Mouse (Mus musculus): ENCODE measurements around the gene Nkx6-2. TPM values are rescaled to one million over a fixed set of nuclear protein-coding genes. Genes with fewer than 3 reads are reported as not detected.

Nkx6-2 gene
- total RNA-seq, 2 experiments from 2014 or later = not detected

DNA sequence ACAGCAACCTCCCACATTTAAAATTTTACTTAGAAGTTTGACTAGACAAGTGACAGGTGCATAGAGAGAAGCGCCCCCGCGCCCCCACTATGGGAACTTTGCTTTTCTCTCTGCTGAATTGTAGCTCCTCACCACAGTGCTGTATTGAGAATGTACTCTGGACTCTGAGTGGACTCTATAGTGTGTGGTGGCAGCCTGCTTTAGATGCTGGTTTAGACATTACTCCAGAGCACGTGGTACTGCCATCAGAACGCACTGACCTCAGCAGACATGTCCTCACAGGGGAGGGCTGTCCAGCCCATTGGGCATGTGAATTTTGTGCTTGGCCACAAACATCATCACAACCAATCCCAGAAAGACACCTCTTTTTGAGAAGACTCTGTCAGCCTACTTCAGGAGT is 11.8 kb downstream of the Nkx6-2 start:
- DNase-seq (ENCODE audit: low spot score in 2 of 2) = no peak

DNA sequence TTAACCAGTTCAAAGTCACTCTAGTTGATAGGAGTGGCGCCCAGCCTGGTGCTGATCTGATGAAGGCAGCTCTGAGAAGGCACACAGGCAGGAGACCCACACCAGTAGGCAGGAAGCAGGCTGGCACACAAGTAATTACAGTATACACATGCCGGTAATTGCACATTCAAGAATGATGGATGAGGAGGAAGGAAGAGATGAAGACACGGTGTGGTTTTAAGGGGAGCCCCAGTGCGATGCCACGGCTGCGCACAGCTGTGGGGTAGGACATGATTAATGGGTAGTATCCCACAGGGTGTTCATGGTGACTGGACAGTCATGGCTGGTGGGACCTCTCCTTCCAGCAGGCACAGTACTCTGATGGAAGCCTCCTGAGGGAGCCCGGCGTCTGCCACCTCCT is 16.1 kb downstream of the Nkx6-2 start:
- DNase-seq (ENCODE audit: low spot score in 2 of 2) = no peak

DNA sequence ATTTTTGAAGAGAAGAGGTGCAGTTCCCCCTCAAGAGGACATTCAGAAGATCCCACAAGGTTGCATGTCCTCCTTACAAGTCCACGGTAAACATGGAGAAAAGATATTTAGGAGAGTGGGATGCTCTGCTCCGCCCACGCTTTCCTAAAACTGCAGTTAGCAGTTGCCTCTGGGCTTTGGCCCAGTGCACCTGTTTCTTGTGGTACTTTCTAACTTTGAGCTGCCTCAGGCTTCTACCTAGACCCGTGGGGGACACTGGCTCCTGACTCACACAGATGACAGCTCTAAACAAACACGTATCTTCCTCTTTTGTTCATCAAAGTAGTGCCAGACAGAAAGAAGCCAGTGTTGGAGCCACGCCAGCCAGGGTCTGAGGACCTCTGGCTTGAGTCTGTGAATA is 16.6 kb downstream of the Nkx6-2 start:
- DNase-seq (ENCODE audit: low spot score in 2 of 2) = no peak

DNA sequence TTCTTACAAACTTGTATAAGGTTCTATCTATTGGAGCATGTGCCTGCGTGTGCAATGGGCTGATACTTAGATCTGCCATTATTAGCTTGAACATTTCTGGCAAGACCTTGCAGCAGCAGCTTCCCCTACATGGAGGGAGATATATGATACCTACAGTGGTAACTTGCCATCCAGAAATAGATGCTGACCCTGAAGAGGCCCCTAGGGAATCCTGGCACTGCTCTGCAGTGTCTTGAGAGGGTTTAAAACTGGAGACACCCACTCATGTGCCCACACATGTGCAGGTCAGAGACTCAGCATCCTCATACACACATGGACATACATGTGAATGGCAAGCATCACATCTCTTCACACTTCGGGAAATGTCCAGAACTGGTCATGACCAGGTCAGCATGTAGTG is 18.4 kb downstream of the Nkx6-2 start:
- DNase-seq (ENCODE audit: low spot score in 2 of 2) = no peak

DNA sequence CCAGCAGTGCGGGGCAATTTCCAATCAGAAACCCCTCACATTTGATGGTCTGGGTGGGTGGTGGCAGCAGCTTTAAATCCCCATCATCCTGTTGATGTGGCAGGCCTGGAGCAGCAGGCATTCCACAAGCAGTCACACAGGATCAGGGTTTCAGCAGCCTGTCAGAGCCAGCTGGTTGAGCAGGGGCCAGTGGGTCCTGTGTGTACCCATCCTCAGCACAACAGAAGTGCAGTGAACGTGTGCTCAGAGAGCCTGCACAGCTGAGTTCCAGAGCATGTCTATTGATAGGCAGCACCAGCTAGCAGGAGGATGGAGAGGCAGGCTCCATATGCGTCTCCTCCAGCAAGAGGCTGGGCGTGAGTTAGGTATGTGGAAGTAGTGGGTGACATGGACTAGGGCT is 19.2 kb downstream of the Nkx6-2 start:
- DNase-seq (ENCODE audit: low spot score in 2 of 2) = no peak

DNA sequence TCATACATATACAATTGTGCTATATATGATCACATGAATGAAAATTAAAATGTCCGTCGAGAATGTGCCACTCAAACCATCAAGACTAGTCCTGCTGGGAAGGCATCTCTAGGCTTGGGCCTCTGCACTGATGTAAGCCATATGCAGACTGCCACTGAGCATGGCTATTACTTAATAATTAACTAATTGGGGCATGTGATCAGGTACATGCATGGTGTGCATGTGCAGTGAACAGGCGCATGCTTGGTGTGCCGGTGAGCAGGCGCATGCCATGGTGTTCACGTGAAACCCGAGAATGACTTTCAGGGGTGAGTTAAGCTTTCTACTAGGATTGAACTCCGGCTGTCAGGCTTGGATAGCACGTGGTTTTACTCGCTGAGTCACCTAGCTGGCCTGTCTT is 22.9 kb downstream of the Nkx6-2 start:
- no peak for DNase-seq (ENCODE audit: low spot score in 2 of 2)

DNA sequence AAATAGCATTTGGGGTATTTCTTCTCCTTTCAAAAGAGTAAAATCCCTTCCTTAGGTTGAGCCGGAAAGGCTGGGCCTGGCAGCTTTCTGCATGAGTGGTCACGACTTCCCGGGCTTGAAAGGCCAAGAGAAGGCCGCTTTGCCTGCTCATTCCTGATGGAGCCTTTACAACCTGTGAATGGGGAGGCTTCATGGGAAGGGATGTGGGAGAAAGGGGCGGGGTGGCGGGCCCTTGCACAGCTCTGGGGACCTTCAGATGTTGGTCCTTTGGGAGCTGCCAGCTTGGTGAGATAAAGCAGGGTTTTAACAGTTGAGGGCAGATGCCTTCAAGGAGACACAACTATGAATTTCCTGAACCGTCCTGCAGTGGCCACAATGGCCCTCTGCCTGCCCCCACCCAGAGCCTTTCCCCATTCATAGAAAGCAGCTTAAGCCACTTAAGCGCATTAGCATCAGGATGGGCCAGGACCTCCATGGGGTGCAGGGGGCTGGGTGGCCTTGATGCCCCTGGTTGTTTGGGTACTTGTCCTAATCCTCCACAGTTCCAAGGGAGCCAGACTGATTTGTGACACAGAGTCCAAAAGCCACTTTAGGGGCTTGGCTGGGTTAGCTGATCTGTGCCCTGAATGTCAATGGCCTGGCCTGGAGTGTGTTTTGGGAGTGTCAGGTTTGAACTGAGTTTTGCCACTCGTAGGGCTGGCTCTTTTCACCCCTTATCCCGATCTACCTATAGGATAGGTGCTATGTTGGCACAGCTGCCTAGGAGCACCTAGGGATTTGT is 25.7 kb downstream of the Nkx6-2 start:
- DNase-seq (ENCODE audit: low spot score in 2 of 2) = no peak

DNA sequence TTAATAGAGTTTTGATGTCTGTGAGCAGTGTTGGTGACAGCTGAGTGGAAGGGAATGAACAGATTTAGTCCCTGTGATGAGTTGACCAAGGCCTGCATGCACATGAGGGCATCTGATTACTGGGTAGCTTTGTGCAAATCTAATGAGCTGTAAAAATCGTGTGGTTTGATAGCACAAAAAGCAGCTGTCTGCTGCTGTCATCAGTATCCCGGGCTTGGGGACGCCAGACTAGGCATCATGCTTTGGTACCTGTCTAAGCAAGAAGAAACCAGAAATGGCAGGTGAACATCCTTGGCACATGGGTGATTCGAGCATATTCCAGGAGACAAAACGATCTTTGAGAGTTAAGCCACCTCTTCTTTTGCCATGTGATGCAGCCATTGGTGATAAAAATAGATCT is 26.3 kb downstream of the Nkx6-2 start:
- DNase-seq (ENCODE audit: low spot score in 2 of 2) = no peak

DNA sequence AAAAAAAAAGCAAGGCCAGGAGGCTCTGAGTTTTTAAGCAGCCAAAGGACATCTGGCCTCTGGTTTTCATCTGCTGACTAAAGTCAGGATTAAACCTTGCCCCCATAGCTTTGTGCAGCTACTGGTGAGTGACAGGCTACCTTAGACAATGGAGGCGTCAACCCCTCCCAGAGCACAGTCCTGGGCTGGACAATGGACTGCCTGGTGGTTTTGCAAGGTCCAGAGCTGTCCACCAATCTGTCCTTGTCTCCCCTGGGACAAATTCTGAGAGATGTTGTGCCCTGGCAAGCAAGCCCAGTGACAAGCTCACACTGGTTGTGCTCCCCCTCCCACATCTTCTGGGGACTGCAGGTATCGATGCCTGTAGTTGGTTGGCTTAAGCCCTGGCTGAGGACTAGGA is 31.1 kb downstream of the Nkx6-2 start:
- no peak for DNase-seq (ENCODE audit: low spot score in 2 of 2)

DNA sequence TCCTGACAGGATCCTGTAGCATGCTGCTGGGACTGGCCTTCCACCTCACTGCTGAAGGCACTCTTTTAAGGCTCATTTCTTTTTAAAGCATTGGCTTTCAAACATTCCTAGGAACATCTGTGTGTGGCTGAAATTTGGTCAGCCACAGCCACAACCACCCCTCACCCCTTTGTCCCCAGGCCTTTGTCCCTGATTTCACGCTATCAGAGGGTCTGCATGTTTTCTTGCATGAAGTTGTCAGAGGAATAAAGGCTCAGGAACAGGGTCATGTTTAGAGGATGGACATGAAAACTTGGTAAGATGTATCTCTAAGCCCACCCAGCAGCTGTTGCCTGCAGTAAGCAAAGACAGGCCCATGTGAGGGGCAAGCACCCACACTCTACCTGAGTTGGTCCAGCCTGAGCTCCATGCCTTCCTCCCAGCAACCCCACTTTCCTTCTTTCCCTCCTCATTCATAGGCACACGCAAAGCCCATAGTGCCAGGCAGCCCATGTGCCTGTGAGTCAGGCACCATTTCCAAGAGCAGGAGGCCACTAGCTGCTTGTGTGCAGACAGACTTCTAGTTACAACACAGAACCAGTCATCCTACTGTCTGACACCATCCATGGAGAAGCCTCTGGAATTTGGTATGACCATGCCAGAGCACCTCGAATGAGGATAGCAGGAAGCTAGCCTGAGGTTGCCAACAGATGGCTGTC is 32.4 kb downstream of the Nkx6-2 start:
- no peak for DNase-seq (ENCODE audit: low spot score in 2 of 2)

DNA sequence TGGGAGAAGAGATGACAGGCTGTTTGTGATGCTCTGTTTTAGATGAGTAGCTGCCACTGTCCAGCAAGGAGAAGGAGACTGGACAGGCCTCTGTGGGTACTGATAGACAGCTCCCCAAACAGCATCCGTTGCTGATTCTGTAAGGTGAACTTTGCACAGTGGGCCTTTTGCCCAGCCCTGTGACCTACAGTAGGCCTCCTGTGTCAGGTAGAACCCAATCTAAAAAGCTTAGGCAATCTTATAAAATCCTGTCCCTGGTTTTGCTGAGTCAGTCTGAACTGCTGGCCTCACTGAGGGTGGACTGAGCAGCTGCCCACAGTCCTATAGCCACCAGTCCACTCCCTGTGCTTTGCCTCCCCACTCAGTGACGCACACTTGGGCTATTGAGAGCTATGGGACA is 35.3 kb downstream of the Nkx6-2 start:
- no peak for DNase-seq (ENCODE audit: low spot score in 2 of 2)

DNA sequence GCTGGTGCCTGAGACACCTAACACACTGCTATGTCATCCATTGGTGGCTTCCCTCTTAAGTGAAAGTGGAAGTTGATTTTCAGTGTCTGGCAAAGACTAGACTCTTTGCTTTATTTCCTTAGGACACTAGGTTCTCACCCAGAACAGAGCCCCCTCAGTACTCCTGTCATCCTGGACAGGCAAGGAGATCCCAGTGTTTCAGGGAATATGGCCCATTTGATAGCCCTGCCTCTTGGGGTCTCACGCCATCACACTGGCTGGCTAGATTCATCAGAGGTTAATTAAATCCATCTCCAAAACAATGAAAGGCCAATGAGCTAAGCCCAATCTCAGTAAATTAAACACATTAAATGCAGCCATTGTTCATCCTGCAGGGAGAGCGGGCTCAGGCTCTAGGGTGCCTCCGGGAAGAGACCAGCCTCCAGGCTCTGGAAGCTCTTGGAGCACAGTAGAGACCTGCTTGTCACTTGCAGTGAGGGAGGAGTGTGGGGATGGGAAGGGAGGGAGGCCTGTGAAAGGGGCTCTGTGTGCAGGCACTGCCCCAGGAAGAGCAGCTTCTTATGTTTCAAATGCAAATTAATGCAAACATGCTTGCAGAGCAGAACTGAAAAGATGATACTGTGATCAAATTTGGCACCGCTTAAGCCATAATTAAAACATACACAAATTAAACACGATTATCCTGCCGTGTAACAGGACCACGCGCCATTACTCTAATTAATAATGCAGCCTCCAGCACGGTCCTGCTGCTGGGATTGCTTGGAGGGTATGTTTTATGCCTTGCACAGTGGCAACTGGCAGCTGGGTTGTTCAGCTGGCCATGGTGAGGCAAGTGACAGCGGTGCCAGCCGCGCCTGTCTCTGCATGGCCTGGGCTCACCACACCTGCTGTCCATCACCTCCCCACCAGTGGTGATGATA is 37.6 kb downstream of the Nkx6-2 start:
- no peak for DNase-seq (ENCODE audit: low spot score in 2 of 2)

DNA sequence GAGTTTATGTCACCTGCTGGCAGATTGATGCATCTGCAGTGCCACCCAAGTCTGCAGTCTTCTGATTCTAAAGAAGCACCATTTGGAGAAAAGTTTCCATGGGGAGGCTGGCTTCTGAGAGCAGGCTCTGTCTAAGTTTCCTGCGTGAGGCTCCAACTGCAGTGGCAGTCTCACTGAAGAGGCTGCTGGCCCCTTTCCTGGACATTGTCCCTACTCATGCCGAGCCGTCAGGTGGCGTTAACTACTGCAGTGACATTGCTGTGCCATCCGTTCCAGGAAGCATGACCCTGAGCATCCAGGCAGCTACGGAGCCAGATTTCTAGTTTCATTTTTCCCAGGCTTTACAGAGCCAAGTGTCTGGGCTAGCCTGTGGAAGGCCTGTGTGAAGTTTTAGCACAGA is 41.2 kb downstream of the Nkx6-2 start:
- no peak for DNase-seq (ENCODE audit: low spot score in 2 of 2)

DNA sequence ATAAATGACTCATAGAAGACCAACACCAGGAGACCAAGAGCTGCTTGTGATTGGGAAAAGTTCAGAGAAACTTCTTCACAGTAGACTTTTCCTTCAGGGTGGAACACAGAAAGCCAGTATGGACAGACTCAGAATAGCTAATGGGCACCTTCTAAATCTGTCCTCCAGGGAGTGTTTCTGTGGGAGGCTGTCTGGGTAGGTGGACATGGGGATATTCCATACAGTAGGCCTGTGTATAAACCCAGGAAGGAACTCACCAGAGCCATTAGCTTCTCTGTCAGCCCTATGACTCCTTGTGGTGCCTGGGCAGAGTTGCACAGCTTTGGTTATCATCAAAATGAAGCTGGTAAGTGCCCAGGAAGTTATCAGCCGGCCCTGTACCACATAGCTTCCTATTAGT is 42.0 kb downstream of the Nkx6-2 start:
- no peak for DNase-seq (ENCODE audit: low spot score in 2 of 2)

DNA sequence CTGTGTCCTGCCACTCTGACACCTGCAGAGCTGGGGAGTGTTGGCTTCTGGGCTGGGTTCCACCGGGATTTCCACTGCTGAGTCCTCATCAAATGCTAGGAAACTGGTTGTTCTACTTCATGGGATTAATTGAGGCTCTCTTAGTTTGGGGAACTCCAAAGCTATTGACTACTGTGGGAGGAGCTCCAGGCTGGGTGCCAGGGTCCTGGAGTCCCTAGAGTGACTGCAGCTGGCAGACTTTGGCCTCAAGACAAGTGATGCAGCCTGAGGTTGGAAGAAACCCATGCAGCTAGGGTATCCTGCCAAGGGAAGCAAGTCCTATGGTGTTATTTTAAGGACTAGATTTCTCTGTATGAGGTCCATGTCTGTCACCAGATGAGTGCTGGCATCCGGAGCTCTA is 44.1 kb downstream of the Nkx6-2 start:
- no peak for DNase-seq (ENCODE audit: low spot score in 2 of 2)

DNA sequence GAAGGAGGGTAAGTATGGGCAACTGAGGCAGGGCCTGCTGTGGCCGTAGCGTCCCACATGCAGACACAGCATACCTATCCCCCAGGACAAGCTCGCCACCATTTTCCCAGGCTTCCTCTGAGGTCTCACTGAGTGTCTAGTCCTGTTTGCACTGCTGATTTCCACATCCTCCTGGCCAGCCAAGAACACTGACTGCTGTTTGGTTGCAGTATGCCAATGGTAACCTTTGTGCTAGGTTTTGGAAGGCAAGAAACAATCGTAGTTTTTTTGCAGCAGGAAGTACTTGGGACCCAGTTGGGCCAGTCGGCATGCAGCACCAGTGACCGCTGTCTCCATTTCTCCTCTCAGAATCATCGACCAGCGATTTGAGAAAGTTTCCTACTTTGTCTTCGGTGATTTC is 44.8 kb downstream of the Nkx6-2 start:
- no peak for DNase-seq (ENCODE audit: low spot score in 2 of 2)

DNA sequence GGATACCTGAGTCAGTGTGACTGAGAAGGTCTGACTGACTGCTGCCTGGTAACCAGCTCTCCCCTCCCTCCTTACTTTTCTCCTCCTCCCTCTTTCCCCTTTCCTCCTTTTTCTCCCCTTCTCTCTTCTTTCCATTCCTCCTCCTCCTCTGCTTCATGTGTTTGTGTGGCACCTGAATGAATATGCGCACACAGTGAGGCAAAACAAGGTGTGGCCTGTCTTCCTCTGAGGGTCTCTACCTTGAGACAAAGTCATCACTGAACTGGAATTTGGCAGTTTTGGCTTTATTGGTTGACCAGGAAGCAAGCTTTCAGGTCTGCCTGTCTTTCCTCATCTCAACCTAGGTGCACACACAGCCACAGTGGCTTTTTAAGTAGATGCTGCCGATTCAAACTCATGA is 45.8 kb downstream of the Nkx6-2 start:
- DNase-seq (ENCODE audit: low spot score in 2 of 2) = no peak

DNA sequence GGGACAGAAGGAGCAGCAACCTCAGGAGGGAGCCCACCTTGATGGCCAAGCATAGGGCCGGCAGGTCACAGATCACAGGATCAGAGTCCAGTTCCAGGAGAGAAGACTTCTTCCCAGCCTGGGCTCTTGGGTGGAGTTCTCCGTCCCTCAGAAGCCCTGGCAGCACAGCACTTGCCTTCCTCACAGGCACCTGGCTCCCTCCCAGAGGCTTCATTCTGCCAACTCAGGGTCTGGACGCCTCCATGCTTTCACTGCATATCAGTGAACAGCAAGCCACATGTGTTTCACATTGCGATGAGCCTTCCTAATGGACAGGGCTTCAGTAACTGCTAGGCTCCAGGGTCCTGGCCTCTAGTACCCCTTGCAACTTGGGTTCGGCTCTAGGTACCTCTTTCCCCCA is 46.3 kb downstream of the Nkx6-2 start:
- no peak for DNase-seq (ENCODE audit: low spot score in 2 of 2)

DNA sequence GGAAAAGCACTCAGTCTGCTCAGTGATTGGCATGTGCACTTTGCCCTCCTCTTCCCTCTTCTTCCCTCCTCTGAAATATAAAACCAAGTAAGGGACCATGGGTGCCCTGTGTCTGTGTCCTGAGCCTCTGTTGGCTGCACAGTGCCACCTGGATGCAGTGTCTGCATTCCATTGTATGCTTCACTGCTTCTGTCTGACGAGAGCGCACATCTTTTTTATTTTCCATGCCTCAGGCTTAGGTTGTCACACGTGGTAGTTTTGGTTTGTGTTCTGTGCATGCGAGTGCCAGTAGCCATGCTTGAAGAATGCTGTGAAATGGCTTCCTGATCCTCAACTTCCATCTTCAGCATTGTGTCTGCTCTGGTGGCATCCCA is 51.2 kb downstream of the Nkx6-2 start:
- DNase-seq (ENCODE audit: low spot score in 2 of 2) = no peak

DNA sequence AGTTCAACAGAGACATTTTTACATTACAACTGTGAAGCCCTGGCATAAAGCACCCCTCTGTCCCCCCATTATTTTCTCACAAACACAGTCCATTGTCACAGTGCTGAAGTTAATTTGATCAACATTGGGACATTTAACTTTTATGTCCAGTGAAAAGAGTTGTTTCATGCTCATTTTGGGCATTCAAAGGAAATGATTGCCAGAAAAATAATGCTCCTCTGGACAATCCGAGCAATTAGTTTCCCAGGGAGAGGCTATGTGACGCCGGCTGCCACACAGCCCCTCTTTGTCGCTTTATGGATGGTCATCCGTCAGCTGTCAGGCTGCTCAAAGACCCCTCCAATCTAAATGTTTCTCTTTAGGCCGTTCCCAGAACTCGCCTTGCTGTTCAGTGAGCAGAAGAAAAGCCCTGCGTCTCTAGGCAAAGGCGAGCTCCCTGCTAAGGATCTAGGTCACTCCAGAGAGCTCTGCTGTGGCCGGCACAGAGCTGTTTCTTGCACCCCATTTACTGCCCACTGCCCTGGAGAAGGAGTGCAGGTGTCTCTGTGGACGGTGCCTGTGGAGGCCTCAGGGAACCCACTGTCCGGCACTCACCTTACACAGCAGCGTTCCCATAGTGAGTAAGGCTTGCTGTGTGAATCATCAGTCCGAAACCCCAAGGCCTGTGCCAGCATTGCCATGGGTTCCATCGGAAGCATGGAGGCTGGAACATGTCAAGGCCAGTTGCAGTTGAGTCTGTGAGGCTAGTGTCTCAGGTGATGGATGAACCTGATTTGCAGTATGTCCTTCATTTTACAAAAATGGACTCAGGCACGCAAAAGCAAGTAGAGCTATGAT is 51.8 kb downstream of the Nkx6-2 start:
- DNase-seq (ENCODE audit: low spot score in 2 of 2) = no peak
